9 mouse cellular contexts compared by ENCODE assay signal in genomic region chr17:32075164-32075563, GRCm38 (mm10). TPM values are rescaled to one million over a fixed set of nuclear protein-coding genes. Genes with fewer than 3 reads are reported as not detected.
A peak's percentile ranks its signal among the peaks of the same experiment; 100 is the strongest.
DNase-seq lines count a peak whose midpoint lies in the region; ATAC-seq and TF ChIP-seq lines count a peak whose summit lies in the region.
"Had no signal": no experiment of that assay in that cellular context is flagged by ENCODE, and none has a peak within 500 bp of the region (broad histone marks: within the 10 kb centered on the region; RNA-seq: fewer than 3 reads in every experiment).

No protein-coding gene starts in this region.

- H3K4me1 ChIP-seq in hindbrain, embryonic 10.5 days (replicated peaks): peaks cover 12% of the 10 kb centered on the region; the same call in 1 of the 2 replicates
- no peaks in the 10 kb centered on the region; the same call in 1 of the 2 replicates for H3K4me1 ChIP-seq in hindbrain, embryonic 12.5 days
- peaks cover 57% of the 10 kb centered on the region for H3K4me1 ChIP-seq in G1E (ENCODE audit: insufficient read depth, low read depth, low read length)
- 0 out of 2 replicates have a peak, but pooled peaks cover 4% of the 10 kb centered on the region for H3K4me1 ChIP-seq in hindbrain, embryonic 14.5 days (replicated peaks; ENCODE audit: control insufficient read depth, insufficient read depth, low read length)
- H3K4me1 ChIP-seq in limb, embryonic 10.5 days: 0 out of 2 replicates have a peak, but pooled peaks cover 14% of the 10 kb centered on the region
- H3K4me1 ChIP-seq: embryonic facial prominence, embryonic 15.5 days had no signal

- no peak overlapping the region for H3K4me3 ChIP-seq in hindbrain, embryonic 10.5 days
- H3K4me3 ChIP-seq in hindbrain, embryonic 12.5 days: no peak overlapping the region
- H3K4me3 ChIP-seq in G1E (ENCODE audit: low read depth, low read length): no peak overlapping the region
- H3K4me3 ChIP-seq in hindbrain, embryonic 14.5 days (replicated peaks; ENCODE audit: low read length): no peak overlapping the region
- no peak overlapping the region for H3K4me3 ChIP-seq in limb, embryonic 10.5 days
- H3K4me3 ChIP-seq: embryonic facial prominence, embryonic 15.5 days had no signal

- H3K4me2 ChIP-seq in hindbrain, embryonic 12.5 days (replicated peaks): no peak overlapping the region
- no peak overlapping the region for H3K4me2 ChIP-seq in hindbrain, embryonic 14.5 days (replicated peaks)
- H3K4me2 ChIP-seq: embryonic facial prominence, embryonic 15.5 days had no signal

- TF ChIP-seq CTCF in G1E (IDR thresholded peaks at IDR 0.05; ENCODE audit: low read depth, low read length): peak; percentile 73

- ATAC-seq in hindbrain, embryonic 12.5 days (ENCODE audit: low FRiP score): no peak; the same call in 1 of the 2 replicates
- ATAC-seq in G1E (ENCODE audit: extremely low read depth, insufficient number of reproducible peaks, low FRiP score, poor library complexity, severe bottlenecking): peak; percentile 50
- ATAC-seq in hindbrain, embryonic 14.5 days (ENCODE audit: low FRiP score): no peak

- H3K27me3 ChIP-seq in hindbrain, embryonic 10.5 days (ENCODE audit: insufficient read depth, poor library complexity, severe bottlenecking): no peaks in the 10 kb centered on the region
- no peaks in the 10 kb centered on the region for H3K27me3 ChIP-seq in hindbrain, embryonic 12.5 days
- H3K27me3 ChIP-seq in G1E (ENCODE audit: insufficient read depth, low read length): peaks cover 35% of the 10 kb centered on the region
- no peaks in the 10 kb centered on the region for H3K27me3 ChIP-seq in hindbrain, embryonic 14.5 days (ENCODE audit: control insufficient read depth, insufficient read depth, low read length)
- peaks cover 6% of the 10 kb centered on the region for H3K27me3 ChIP-seq in limb, embryonic 10.5 days (ENCODE audit: low read depth, poor library complexity, severe bottlenecking)
- H3K27me3 ChIP-seq: embryonic facial prominence, embryonic 15.5 days had no signal

- no peaks in the 10 kb centered on the region for H3K9me3 ChIP-seq in hindbrain, embryonic 10.5 days
- H3K9me3 ChIP-seq in hindbrain, embryonic 12.5 days (replicated peaks): no peaks in the 10 kb centered on the region; the same call in 1 of the 2 replicates
- H3K9me3 ChIP-seq in G1E (replicated peaks): peaks cover under 1% of the 10 kb centered on the region
- H3K9me3 ChIP-seq in hindbrain, embryonic 14.5 days (ENCODE audit: control insufficient read depth, low read length): no peaks in the 10 kb centered on the region
- no peaks in the 10 kb centered on the region for H3K9me3 ChIP-seq in limb, embryonic 10.5 days (replicated peaks)
- H3K9me3 ChIP-seq: embryonic facial prominence, embryonic 15.5 days had no signal

- no peak overlapping the region for H3K9ac ChIP-seq in hindbrain, embryonic 12.5 days
- H3K9ac ChIP-seq in hindbrain, embryonic 14.5 days: no peak overlapping the region
- H3K9ac ChIP-seq: embryonic facial prominence, embryonic 15.5 days had no signal

- peak; percentile 59 for DNase-seq in hindbrain, embryonic 10.5 days (ENCODE audit: low spot score)
- DNase-seq in G1E (ENCODE audit: low spot score): peak; percentile 31
- DNase-seq in cerebellum, postnatal 4 days (ENCODE audit: low spot score in 2 of 2): peak; percentile 49
- DNase-seq in hindbrain, embryonic 14.5 days (ENCODE audit: low spot score): peak; percentile 72
- DNase-seq in limb, embryonic 10.5 days (ENCODE audit: low spot score): peak; percentile 78
- DNase-seq in neural tube, embryonic 10.5 days (ENCODE audit: extremely low spot score, low spot score): peak; percentile 55
- peak; percentile 63 for DNase-seq in thymus, postnatal 14 days

- H3K36me3 ChIP-seq in hindbrain, embryonic 10.5 days: no peaks in the 10 kb centered on the region
- H3K36me3 ChIP-seq in hindbrain, embryonic 12.5 days: no peaks in the 10 kb centered on the region
- no peaks in the 10 kb centered on the region for H3K36me3 ChIP-seq in G1E (replicated peaks)
- no peaks in the 10 kb centered on the region for H3K36me3 ChIP-seq in hindbrain, embryonic 14.5 days (replicated peaks; ENCODE audit: control insufficient read depth, insufficient read depth)
- H3K36me3 ChIP-seq in limb, embryonic 10.5 days: no peaks in the 10 kb centered on the region
- H3K36me3 ChIP-seq: embryonic facial prominence, embryonic 15.5 days had no signal

- no peak overlapping the region for H3K27ac ChIP-seq in hindbrain, embryonic 10.5 days
- H3K27ac ChIP-seq in hindbrain, embryonic 12.5 days: no peak overlapping the region
- no peak overlapping the region for H3K27ac ChIP-seq in hindbrain, embryonic 14.5 days
- H3K27ac ChIP-seq in limb, embryonic 10.5 days: no peak overlapping the region
- H3K27ac ChIP-seq: embryonic facial prominence, embryonic 15.5 days had no signal

- WGBS in hindbrain, embryonic 10.5 days: 4% methylated on average over 2 of the region's 2 CpGs
- WGBS in hindbrain, embryonic 12.5 days: 0% methylated on average over 2 of the region's 2 CpGs
- WGBS in hindbrain, embryonic 14.5 days: 0% methylated on average over 2 of the region's 2 CpGs
- 6% methylated on average over 2 of the region's 2 CpGs for WGBS in limb, embryonic 10.5 days

RNA-seq across cellular contexts. Expression of gene Hsf2bp, which starts 39.0 kb away (rescaled TPM):
- polyA plus RNA-seq in hindbrain, embryonic 10.5 days (2016; fragmentation: Nextera tagmentation; extraction: Ambion mirVana): 0.30 and 0.37 TPM in 2 replicates
- 0.56 and 0.78 TPM in 2 replicates for polyA plus RNA-seq in hindbrain, embryonic 12.5 days (2016; fragmentation: Nextera tagmentation; extraction: Ambion mirVana)
- not detected in 2 replicates for total RNA-seq in G1E (2014; fragmentation: Nextera tagmentation)
- total RNA-seq in G1E (2017): not detected in 2 replicates
- polyA plus RNA-seq in G1E (2012): not detected in 2 replicates
- 0.59 and 0.82 TPM in 2 replicates for polyA plus RNA-seq in hindbrain, embryonic 14.5 days (2014; fragmentation: Nextera tagmentation; extraction: Ambion mirVana)
- polyA plus RNA-seq in limb, embryonic 10.5 days (2016; fragmentation: Nextera tagmentation; extraction: Ambion mirVana): 0.63 and 0.79 TPM in 2 replicates

RNA-seq across cellular contexts. Expression of gene Rrp1b, which starts 39.3 kb away (rescaled TPM):
- 73.4 and 99.0 TPM in 2 replicates for polyA plus RNA-seq in hindbrain, embryonic 10.5 days (2016; fragmentation: Nextera tagmentation; extraction: Ambion mirVana)
- polyA plus RNA-seq in hindbrain, embryonic 12.5 days (2016; fragmentation: Nextera tagmentation; extraction: Ambion mirVana): 44.7 and 45.4 TPM in 2 replicates
- 53.6 and 59.3 TPM in 2 replicates for total RNA-seq in G1E (2014; fragmentation: Nextera tagmentation)
- 33.1 and 38.5 TPM in 2 replicates for total RNA-seq in G1E (2017)
- polyA plus RNA-seq in G1E (2012): 156 and 201 TPM in 2 replicates
- polyA plus RNA-seq in hindbrain, embryonic 14.5 days (2014; fragmentation: Nextera tagmentation; extraction: Ambion mirVana): 27.7 and 29.1 TPM in 2 replicates
- polyA plus RNA-seq in limb, embryonic 10.5 days (2016; fragmentation: Nextera tagmentation; extraction: Ambion mirVana): 100 and 110 TPM in 2 replicates
